Mouse (Mus musculus) natural killer cell, adult 2 months (primary cell): ENCODE data around the gene Fam118b.

Experiments used
- DNase-seq, 2 experiments: peaks; one replicate each; pipeline ENCODE4 v3.0.0; 2022; ENCODE audit warnings: low spot score in 2 of 2

Gene Fam118b

DNA sequence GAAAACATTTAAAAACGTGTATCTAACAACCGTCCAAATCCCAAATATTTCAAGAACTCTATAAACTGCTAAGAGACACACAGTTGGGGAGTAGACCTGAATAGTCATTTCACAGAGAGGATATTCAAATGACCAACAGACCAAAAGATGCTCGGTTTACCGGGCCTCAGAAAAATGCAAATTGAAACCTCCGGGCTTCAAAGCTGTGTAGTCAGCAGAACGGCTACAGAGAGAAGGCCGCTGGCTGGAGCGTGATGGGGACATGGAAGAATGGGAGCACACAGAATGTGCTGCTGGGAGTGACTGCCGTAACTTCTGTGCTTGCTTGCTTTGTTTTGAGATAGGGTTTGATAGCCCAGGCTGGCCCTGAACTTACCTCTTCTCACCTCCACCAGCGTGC lies 69.3 kb downstream of the Fam118b start:
- no peak for DNase-seq

DNA sequence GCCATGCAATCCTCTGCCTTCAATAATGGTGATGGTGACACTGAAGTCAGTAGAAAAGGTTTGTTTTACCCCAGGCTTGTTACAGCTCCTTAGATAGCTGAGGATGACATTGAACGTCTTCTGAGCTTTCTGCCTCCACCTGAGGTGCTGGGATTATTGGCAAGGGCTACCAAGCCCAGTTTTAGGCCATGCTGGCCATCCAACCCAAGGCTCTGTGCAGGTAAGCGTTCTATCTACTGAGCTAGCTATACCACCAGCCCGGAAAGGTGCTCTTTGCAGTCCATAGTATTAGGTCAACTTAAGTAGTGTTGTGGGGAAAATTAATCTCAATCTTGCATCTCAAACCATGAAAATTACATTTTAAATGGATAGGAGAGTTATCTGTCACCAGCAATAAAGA lies 70.0 kb downstream of the Fam118b start:
- DNase-seq: no peak

DNA sequence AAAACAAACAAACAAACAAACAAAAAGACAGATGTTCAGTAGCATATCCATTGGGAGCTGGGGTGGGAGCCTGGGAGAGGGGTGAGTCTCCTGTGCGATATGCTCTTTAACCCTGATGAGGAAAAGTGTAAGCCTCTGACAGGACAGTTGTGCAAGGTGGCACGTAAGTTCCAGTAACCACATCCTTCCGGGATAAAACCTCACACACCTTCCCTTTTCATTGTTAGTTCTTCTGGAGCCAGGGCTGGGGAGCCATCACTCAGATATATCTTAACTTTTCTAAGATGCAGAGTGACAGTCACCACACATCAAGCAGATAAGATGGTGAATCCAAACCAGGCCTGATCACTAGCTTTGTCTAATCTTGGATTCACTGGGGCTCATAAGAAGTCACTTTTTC lies 73.6 kb downstream of the Fam118b start:
- no peak for DNase-seq

- DNase-seq: no peak
Measured at GRCm38 (mm10) chr9:35192983-35193542, 74.5 kb downstream of the Fam118b start.

DNA sequence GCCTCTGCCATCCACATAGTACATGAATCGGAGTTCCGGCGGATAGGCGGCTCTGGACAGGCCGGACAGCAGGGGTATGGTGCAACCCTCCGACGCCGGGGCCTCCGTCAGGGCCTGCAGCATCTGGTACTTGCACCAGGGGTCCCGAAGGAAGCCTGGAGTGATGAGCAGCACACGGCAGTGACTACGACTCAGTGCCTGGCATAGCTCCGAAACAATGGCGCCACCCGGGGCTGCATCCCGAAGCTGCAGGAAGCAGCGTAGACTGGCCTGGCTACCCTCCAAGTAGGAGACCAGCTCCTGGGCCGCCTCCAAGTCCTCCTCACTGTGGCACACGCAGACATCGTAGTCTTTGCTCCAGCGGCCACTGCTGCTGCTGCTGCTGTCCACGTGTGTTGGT lies 78.9 kb downstream of the Fam118b start:
- no peak for DNase-seq

DNA sequence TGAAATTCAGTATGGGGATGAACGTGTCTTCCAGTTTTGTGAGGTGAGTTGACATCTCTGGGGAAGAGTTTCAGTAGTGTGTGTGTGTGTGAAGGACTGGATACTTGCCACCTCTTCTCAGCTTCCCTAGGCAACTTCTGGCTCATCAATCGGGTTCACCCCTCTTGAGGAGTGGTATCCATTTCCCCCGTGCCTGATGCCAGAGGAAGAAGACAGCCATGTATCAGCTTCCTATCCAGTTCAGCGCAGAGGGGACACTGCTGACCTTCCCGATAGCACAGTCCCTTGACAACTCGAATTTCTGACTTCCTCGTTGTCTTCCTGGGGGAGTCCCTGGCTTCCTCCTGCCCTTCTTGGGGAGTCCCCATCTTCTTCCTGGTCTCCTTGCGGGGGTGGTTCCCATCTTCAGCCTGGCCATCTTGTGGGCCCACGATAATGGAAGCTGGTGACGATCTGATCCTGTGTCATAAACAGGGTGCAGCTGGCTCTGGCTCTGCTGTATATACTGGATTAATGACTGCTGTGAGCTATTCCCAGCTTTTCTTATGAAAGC lies 80.2 kb downstream of the Fam118b start:
- no peak for DNase-seq

DNA sequence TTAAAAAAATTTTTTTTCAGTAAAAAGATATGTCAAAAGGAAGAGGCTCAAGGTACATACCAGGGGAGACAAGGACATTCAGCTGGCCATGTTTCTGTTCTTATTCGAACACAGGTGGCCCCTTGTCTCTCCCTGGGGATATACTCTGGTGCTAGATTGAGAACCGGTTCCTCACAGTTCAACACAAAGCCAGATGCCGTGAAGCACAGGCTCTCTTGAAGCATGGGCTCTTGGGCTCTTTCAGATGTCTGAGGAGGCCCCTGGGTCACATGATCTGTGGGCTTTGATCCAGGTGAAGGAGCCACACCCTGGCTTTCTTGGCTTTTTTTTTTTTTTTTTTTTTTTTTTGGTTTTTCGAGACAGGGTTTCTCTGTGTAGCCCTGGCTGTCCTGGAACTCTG lies 81.2 kb downstream of the Fam118b start:
- no peak for DNase-seq

GRCm38 (mm10) chr9:35183359-35183758 lies 84.2 kb downstream of the Fam118b start:
- no peak for DNase-seq

DNA sequence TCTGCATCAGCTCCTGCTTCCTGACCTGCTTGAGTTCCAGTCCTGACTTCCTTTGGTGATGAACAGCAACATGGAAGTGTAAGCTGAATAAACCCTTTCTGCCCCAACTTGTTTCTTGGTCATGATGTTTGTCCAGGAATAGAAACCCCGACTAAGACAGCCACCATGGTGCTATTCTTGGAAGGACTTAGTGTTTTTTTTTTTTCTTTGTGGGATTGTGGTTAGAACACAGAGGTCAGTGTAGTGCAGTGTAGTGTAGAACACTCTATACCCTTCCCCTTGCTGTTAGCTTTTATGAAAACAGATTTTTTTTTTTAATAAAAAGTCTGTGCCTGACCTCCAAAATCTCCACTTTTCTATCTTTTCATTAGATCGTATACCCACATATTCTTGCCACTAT lies 84.8 kb downstream of the Fam118b start:
- DNase-seq: no peak

DNA sequence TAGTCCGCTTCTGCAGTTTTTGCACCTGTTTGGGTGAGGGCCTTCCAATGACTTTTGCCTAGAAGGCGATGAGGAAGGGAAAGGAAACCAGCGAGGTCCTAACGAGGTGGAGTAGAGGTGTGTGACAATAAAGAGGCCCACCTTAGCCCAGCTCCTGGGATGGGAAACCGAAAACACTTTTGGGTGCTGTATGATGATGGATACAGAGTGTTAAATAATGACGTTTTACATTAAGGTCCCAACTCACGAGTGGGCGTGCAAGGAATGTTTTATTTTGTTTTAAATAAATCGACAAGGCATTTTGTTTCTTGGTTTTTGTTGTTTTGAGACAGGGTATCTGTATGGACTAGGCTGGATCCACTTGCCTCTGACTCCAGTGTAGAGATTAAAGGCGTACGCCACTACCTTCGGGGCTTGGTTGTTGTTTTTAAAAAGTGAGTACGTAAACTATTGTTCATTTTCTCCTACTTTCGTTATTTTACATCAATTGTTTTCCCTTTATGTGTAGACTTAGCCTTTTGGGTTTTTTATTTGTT lies 91.4 kb downstream of the Fam118b start:
- no peak for DNase-seq

- peak; percentile 79 to 88 for DNase-seq
Measured at GRCm38 (mm10) chr9:35175251-35176123, 92.1 kb downstream of the Fam118b start, which contains the start of gene Dcps. TSS of gene Dcps (minus strand) at chr9:35176061.

DNA sequence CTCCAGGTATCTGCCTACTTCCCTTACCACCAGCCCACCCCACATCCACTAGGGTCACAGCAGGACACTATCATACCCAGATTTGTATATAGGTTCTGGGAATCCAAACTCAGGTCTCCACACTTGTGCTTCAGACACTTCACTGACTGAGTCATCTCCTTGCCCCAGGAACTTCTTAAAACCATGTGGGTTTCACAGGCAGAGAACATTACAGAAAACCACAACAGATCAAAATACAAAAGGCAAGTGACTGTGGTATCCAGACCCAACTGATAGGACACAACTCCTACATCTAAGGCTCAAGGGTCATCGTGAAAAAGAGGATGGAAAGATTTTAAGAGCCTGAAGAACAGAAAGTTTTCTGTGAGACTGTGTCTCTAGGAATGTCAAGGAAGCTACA lies 94.3 kb downstream of the Fam118b start:
- no peak for DNase-seq

GRCm38 (mm10) chr9:35170071-35170470 lies 97.5 kb downstream of the Fam118b start:
- no peak for DNase-seq
